Mouse (Mus musculus) heart, postnatal 36 days (tissue): ENCODE measurements around the gene Gjc2. TPM values are rescaled to one million over a fixed set of nuclear protein-coding genes. Genes with fewer than 3 reads are reported as not detected.
"Not testable (repeated sequence)": the region's sequence is repeated elsewhere in the genome, so short reads cannot be mapped to it uniquely, and the experiment has no call there.

Experiments used
- DNase-seq, 2 experiments: peaks; one replicate each; pipeline ENCODE4 v3.0.0; 2021 to 2022
- intact Hi-C: fragments of 180-260 bp; cut with DNase I; formaldehyde crosslinking; loops from one replicate; pipeline ENCODE4 v1.15.1; 2025
- total RNA-seq, 2 experiments: library from RNA; stranded (reverse); gene quantifications; 2 replicates each; pipeline ENCODE4 v1.2.3; 2021

Gene Gjc2
- total RNA-seq, result 1 to 10 TPM in 1 of 2 experiments, under 1 TPM in 1; 0.97 to 1.0 TPM

GRCm38 (mm10) chr11:59182864-59183331 is at the start of gene Gjc2:
TSS of gene Gjc2 (minus strand) at chr11:59183213.
- intact Hi-C loops, result no loop called here
- DNase-seq, result peak; percentile 66 to 82

- no peak for DNase-seq
- intact Hi-C loops, result no loop called here
These were observed 49.8 kb upstream of the Gjc2 start for GRCm38 (mm10) chr11:59232797-59233196.

GRCm38 (mm10) chr11:59230144-59230760 is 47.2 kb upstream of the Gjc2 start:
- peak; percentile 58 to 66 for DNase-seq
- intact Hi-C loops, result no loop called here

- peak; percentile 96 to 98 for DNase-seq
- intact Hi-C loops, result loop anchor here (2.0 to 5.0 kb wide), 2 partner anchors 36 to 66 kb away; partner anchors contain the start of genes Guk1 and Iba57
These were observed 45.3 kb upstream of the Gjc2 start, which contains the start of gene Arf1 for GRCm38 (mm10) chr11:59228122-59228953. TSS of gene Arf1 (minus strand) at chr11:59228270.

GRCm38 (mm10) chr11:59227604-59228121 is 44.6 kb upstream of the Gjc2 start:
- intact Hi-C loops, result loop anchor here (2.0 to 5.0 kb wide), 3 partner anchors 19 to 65 kb away; partner anchors contain the start of genes 2310033P09Rik, Guk1 and Iba57
- DNase-seq, result no peak

- DNase-seq, result no peak
- intact Hi-C loops, result loop anchor here (2.0 to 5.0 kb wide), 2 partner anchors 18 to 35 kb away; partner anchors contain the start of genes 2310033P09Rik and Guk1
These were observed 44.0 kb upstream of the Gjc2 start for GRCm38 (mm10) chr11:59226787-59227603.

GRCm38 (mm10) chr11:59226251-59226650 is 43.2 kb upstream of the Gjc2 start:
- DNase-seq, result no peak
- intact Hi-C loops, result loop anchor here (2.0 to 5.0 kb wide), 2 partner anchors 17 to 34 kb away; partner anchors contain the start of genes 2310033P09Rik and Guk1

- DNase-seq, result no peak
- intact Hi-C loops, result loop anchor here (5.0 kb wide), 1 partner anchor 33 kb away; the partner anchor contains the start of gene Guk1
These were observed 42.2 kb upstream of the Gjc2 start for GRCm38 (mm10) chr11:59225167-59225566.

GRCm38 (mm10) chr11:59224470-59224869 is 41.5 kb upstream of the Gjc2 start:
- no peak for DNase-seq
- intact Hi-C loops, result no loop called here

GRCm38 (mm10) chr11:59224025-59224424 is 41.0 kb upstream of the Gjc2 start:
- DNase-seq, result no peak
- intact Hi-C loops, result no loop called here

GRCm38 (mm10) chr11:59222306-59222705 is 39.3 kb upstream of the Gjc2 start:
- intact Hi-C loops, result no loop called here
- DNase-seq, result no peak

- intact Hi-C loops, result no loop called here
- no peak for DNase-seq
These were observed 38.6 kb upstream of the Gjc2 start for GRCm38 (mm10) chr11:59221604-59222003.

GRCm38 (mm10) chr11:59219064-59219463 is 36.1 kb upstream of the Gjc2 start:
- intact Hi-C loops, result no loop called here
- no peak for DNase-seq

- no peak for DNase-seq
- intact Hi-C loops, result no loop called here
These were observed 35.5 kb upstream of the Gjc2 start for GRCm38 (mm10) chr11:59218389-59218998.

GRCm38 (mm10) chr11:59216955-59217354 is 33.9 kb upstream of the Gjc2 start:
- DNase-seq, result no peak
- intact Hi-C loops, result no loop called here

GRCm38 (mm10) chr11:59212892-59213494 is 30.0 kb upstream of the Gjc2 start:
- intact Hi-C loops, result no loop called here
- no peak for DNase-seq

GRCm38 (mm10) chr11:59212320-59212719 is 29.3 kb upstream of the Gjc2 start:
- DNase-seq, intact Hi-C loops: not testable (repeated sequence)

- intact Hi-C loops, DNase-seq: not testable (repeated sequence)
These were observed 28.5 kb upstream of the Gjc2 start for GRCm38 (mm10) chr11:59211561-59211960.

- intact Hi-C loops, result no loop called here
- DNase-seq, result no peak
These were observed 27.0 kb upstream of the Gjc2 start for GRCm38 (mm10) chr11:59210020-59210419.
